Mouse (Mus musculus) megakaryocyte, embryonic 14.5 days (primary cell): ENCODE measurements at regions not wholly inside any gene's neighbourhood (a gene's known extent, or its start where the extent isn't known, plus 50 kb on each side); places are given as distances from the start of the nearest gene placed in this dataset.

Source experiments
- FLI1 ChIP-seq: IDR thresholded peaks from 2 replicates; pipeline ENCODE4 v1.6.1; 2012; ENCODE audit warnings: low read length, inconsistent platforms, mixed read lengths
- GATA1 ChIP-seq: IDR thresholded peaks from 3 replicates; pipeline ENCODE4 v1.6.1; 2012; ENCODE audit warnings: mixed read lengths, low read length, inconsistent platforms, borderline replicate concordance

- TF ChIP-seq FLI1, result no peak
- no peak for TF ChIP-seq GATA1
Measured at GRCm38 (mm10) chr13:48016606-48017005, 244.4 kb upstream of the Id4 start.
